15 mouse cellular contexts compared by ENCODE assay signal in genomic region chr11:64842775-64843530, GRCm38 (mm10).
DNase-seq lines count a peak whose midpoint lies in the region; ATAC-seq and TF ChIP-seq lines count a peak whose summit lies in the region.
"Had no signal": no experiment of that assay in that cellular context is flagged by ENCODE, and none has a peak within 500 bp of the region (broad histone marks: within the 10 kb centered on the region; RNA-seq: fewer than 3 reads in every experiment).

No protein-coding gene starts in this region.

- H3K4me3 ChIP-seq in hindbrain, embryonic 10.5 days: no peak overlapping the region
- no peak overlapping the region for H3K4me3 ChIP-seq in hindbrain, embryonic 12.5 days
- peak overlapping the region; percentile 61 for H3K4me3 ChIP-seq in erythroblast, embryonic 14.5 days (replicated peaks)
- peak overlapping the region; percentile 30 for H3K4me3 ChIP-seq in liver, embryonic 12.5 days
- no peak overlapping the region for H3K4me3 ChIP-seq in forebrain, postnatal 0 days (ENCODE audit: low read depth, low read length)
- H3K4me3 ChIP-seq: heart, embryonic 13.5 days; hindbrain, embryonic 13.5 days had no signal

- ATAC-seq in hindbrain, embryonic 12.5 days (ENCODE audit: low FRiP score): no peak
- ATAC-seq in liver, embryonic 12.5 days: peak; percentile 76
- ATAC-seq in forebrain, postnatal 0 days: no peak
- ATAC-seq: forebrain, embryonic 14.5 days had no signal

- 66% methylated on average over 18 of the region's 18 CpGs for WGBS in hindbrain, embryonic 10.5 days
- WGBS in hindbrain, embryonic 12.5 days: 58% methylated on average over 18 of the region's 18 CpGs
- 60% methylated on average over 18 of the region's 18 CpGs for WGBS in liver, embryonic 12.5 days (ENCODE audit: insufficient replicate concordance)
- 88% methylated on average over 18 of the region's 18 CpGs for WGBS in forebrain, postnatal 0 days

- peaks cover 9% of the 10 kb centered on the region for H3K4me1 ChIP-seq in hindbrain, embryonic 10.5 days (replicated peaks)
- 0 out of 2 replicates have a peak, but pooled peaks cover 3% of the 10 kb centered on the region for H3K4me1 ChIP-seq in hindbrain, embryonic 12.5 days
- H3K4me1 ChIP-seq in erythroblast, embryonic 14.5 days (ENCODE audit: control insufficient read depth): peaks cover 57% of the 10 kb centered on the region
- H3K4me1 ChIP-seq in liver, embryonic 12.5 days: peaks cover 47% of the 10 kb centered on the region
- no peaks in the 10 kb centered on the region for H3K4me1 ChIP-seq in forebrain, postnatal 0 days (ENCODE audit: insufficient read depth)
- H3K4me1 ChIP-seq: hindbrain, embryonic 13.5 days had no signal

- H3K9me3 ChIP-seq in hindbrain, embryonic 10.5 days: no peaks in the 10 kb centered on the region
- no peaks in the 10 kb centered on the region for H3K9me3 ChIP-seq in hindbrain, embryonic 12.5 days (replicated peaks)
- no peaks in the 10 kb centered on the region for H3K9me3 ChIP-seq in erythroblast, embryonic 14.5 days (ENCODE audit: control insufficient read depth, low read length)
- H3K9me3 ChIP-seq in liver, embryonic 12.5 days (replicated peaks): no peaks in the 10 kb centered on the region
- H3K9me3 ChIP-seq in forebrain, postnatal 0 days (ENCODE audit: low read length): no peaks in the 10 kb centered on the region
- H3K9me3 ChIP-seq: heart, embryonic 13.5 days; hindbrain, embryonic 13.5 days had no signal

- no peak overlapping the region for H3K9ac ChIP-seq in hindbrain, embryonic 12.5 days
- peak overlapping the region; percentile 53 for H3K9ac ChIP-seq in liver, embryonic 12.5 days
- H3K9ac ChIP-seq in forebrain, postnatal 0 days: no peak overlapping the region
- H3K9ac ChIP-seq: heart, embryonic 13.5 days; hindbrain, embryonic 13.5 days had no signal

- no peak overlapping the region for H3K4me2 ChIP-seq in hindbrain, embryonic 12.5 days (replicated peaks)
- peak overlapping the region; percentile 52 for H3K4me2 ChIP-seq in liver, embryonic 12.5 days
- no peak overlapping the region for H3K4me2 ChIP-seq in forebrain, postnatal 0 days (ENCODE audit: low read depth)
- H3K4me2 ChIP-seq: heart, embryonic 13.5 days; hindbrain, embryonic 13.5 days had no signal

- no peaks in the 10 kb centered on the region for H3K36me3 ChIP-seq in hindbrain, embryonic 10.5 days
- H3K36me3 ChIP-seq in hindbrain, embryonic 12.5 days: no peaks in the 10 kb centered on the region
- no peaks in the 10 kb centered on the region; the same call in 1 of the 2 replicates for H3K36me3 ChIP-seq in erythroblast, embryonic 14.5 days (ENCODE audit: control insufficient read depth)
- no peaks in the 10 kb centered on the region for H3K36me3 ChIP-seq in liver, embryonic 12.5 days
- H3K36me3 ChIP-seq in forebrain, postnatal 0 days (ENCODE audit: insufficient read depth): no peaks in the 10 kb centered on the region
- H3K36me3 ChIP-seq: heart, embryonic 13.5 days; hindbrain, embryonic 13.5 days had no signal

- peak; percentile 6 for DNase-seq in hindbrain, embryonic 10.5 days (ENCODE audit: low spot score)
- DNase-seq in mesoderm, embryonic 11.5 days (ENCODE audit: low read depth, low spot score): peak; percentile 17
- no peak for DNase-seq in ovary, postnatal 14 days (ENCODE audit: low spot score)
- DNase-seq in cerebellum, adult 11 months: no peak
- DNase-seq in forebrain, postnatal 0 days: no peak
- DNase-seq: adrenal gland, postnatal 10 days; gastrocnemius, postnatal 10 days; kidney, adult 8-10 months; thymus, postnatal 36 days had no signal

- no peak for TF ChIP-seq CTCF in forebrain, postnatal 0 days (IDR thresholded peaks at IDR 0.05; ENCODE audit: low read depth)

- no peaks in the 10 kb centered on the region for H3K27me3 ChIP-seq in hindbrain, embryonic 10.5 days (ENCODE audit: insufficient read depth, poor library complexity, severe bottlenecking)
- H3K27me3 ChIP-seq in hindbrain, embryonic 12.5 days: no peaks in the 10 kb centered on the region
- H3K27me3 ChIP-seq in erythroblast, embryonic 14.5 days (ENCODE audit: control insufficient read depth): peaks cover 3% of the 10 kb centered on the region
- H3K27me3 ChIP-seq in liver, embryonic 12.5 days (replicated peaks): no peaks in the 10 kb centered on the region
- H3K27me3 ChIP-seq in forebrain, postnatal 0 days (ENCODE audit: insufficient read depth, low read length): no peaks in the 10 kb centered on the region
- H3K27me3 ChIP-seq: hindbrain, embryonic 13.5 days had no signal

- no peak overlapping the region for H3K27ac ChIP-seq in hindbrain, embryonic 10.5 days
- no peak overlapping the region for H3K27ac ChIP-seq in hindbrain, embryonic 12.5 days
- H3K27ac ChIP-seq in liver, embryonic 12.5 days: peak overlapping the region; percentile 86
- H3K27ac ChIP-seq in forebrain, postnatal 0 days (ENCODE audit: low read depth, low read length): no peak overlapping the region
- H3K27ac ChIP-seq: heart, embryonic 13.5 days; hindbrain, embryonic 13.5 days had no signal

Comparison
In these comparisons a context has a peak if more than half of its experiments do, and no peak if none do; other contexts are left out.
1. DNase-seq: peak in hindbrain, embryonic 10.5 days (single experiment) and mesoderm, embryonic 11.5 days (single experiment); none in ovary, postnatal 14 days (single experiment), cerebellum, adult 11 months (single experiment) and forebrain, postnatal 0 days (single experiment).
2. H3K4me3 ChIP-seq: peak in erythroblast, embryonic 14.5 days (single experiment) and liver, embryonic 12.5 days (single experiment); none in hindbrain, embryonic 10.5 days (single experiment), hindbrain, embryonic 12.5 days (single experiment) and forebrain, postnatal 0 days (single experiment).